Mouse (Mus musculus): ENCODE measurements at regions not wholly inside any gene's neighbourhood (a gene's known extent, or its start where the extent isn't known, plus 50 kb on each side); places are given as distances from the start of the nearest gene placed in this dataset.

DNA sequence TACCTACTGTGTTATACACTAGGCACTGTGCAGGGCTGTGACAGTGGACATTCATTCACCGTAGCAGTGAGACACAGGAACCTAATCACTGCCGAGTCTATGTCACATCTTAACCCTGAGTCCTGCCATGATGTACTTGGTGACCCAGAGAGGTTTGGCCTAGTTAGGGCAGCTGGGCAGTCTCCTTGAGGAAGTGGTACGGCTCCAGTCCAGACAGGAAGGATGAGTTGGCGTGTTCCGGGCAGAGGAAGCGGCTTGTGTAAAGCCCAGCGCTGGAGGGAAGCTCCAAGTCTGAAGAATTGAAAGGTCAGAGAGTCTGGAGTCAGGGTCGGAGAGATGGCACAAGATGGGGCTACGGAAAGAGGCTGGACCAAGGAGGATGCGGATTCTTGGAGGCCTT, 99.4 kb upstream of the Smim15 start:
- DNase-seq (ENCODE audit: low spot score in 2 of 2): no peak

DNA sequence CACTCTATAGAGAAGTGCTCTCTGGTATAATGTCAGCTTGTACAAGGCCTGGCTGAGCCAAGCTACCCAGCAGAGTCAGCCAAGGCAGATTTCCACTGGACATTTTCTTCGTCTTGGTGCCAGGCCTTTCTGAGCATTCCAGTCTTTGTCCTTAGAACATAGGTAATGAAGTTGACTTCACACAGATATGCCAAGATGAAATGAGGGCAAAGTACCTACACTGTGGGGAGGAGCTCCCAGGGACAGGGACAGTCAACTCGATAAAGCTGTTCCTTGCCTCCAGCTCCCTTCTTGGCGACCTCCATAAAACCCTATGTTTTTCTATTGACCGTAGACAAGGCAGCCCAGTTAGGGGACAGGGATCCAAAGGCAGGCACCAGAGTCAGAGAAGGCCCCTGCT, 101.3 kb upstream of the Smim15 start:
- no peak for DNase-seq (ENCODE audit: low spot score in 2 of 2)

DNA sequence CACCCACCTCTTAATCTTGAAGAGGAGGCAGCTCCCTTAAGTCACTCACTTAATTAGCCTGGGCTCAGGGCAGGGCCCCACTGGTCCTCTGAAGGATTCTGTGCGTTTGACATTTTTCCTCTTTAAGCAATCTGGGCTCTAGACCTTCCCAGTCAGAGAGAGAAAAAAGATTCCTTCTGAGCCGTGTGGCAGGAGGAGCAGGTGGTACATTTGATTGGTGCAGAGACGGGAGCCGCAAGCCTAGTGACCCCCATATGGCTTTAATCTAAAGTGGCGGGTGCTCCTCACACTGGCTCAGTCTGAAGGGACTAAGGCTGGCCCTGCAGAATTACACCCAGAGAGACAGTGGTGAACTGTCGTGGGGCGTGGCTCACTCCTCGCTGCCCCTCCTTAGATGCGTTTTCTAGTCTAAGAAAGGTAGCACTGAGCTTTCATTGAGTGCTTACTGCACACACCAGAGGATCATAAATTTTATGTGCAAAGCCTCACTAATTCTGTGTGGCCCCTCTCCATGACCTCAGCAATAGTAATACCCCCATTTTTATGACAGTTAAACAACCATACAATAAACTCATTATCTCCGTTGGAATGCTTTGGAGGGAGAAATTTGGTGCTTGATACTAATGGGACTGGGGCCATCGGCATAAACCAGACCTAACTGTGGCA, 101.8 kb upstream of the Smim15 start:
- DNase-seq (ENCODE audit: low spot score in 2 of 2): no peak

DNA sequence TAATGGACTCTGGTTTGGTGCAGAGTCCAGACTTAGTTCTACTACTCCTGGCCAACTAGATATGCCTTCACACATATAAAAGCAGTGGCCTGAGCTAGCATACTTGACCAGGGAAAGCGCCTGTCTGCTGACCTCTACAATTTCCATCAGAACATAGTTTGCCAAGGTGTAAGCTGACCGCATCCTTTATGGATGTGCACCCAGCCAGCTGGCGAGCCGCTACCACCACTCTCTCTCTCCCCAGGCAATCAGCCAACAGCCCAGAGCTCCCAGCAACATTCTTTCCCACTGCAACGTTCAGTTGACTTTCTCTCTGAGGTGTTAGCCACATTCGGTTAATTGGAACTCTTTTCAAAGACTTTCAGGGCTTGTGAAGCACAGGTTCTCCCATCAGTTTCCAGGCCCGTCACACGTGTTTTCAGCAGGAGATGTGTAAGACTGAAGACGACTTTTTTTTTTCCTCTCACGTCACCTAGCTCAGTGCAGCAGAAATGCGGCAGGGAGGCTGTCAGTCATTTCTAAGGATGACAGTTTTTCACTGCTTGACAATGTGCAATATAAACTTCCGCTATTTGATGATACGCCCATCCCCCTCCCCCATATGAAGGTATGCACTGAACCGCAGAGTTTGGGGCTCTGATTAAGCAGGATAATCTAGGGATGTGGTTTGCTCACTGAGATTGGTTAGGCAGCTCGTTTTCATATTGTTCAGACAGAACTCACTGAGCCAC, 104.2 kb upstream of the Smim15 start:
- DNase-seq (ENCODE audit: low spot score in 2 of 2): no peak

DNA sequence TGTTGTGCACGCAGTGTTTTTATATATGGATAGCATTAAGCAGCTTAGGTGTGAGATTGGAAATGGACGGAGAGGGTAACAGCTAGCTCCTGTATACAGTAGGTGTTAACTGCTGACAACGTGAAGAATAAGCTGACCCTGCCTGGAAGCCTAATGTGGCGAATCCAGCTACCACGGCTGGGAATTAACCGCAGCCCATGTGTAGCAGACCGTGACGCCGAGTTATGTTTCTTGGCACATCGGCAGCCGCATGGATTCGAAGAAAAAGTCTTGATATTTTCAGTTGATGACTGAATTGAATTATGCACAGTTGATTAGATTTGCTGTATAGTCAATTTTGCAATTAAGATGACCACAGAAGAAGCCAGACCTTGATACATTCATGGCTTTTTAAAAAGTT, 108.6 kb upstream of the Smim15 start:
- DNase-seq (ENCODE audit: low spot score in 2 of 2): no peak

DNA sequence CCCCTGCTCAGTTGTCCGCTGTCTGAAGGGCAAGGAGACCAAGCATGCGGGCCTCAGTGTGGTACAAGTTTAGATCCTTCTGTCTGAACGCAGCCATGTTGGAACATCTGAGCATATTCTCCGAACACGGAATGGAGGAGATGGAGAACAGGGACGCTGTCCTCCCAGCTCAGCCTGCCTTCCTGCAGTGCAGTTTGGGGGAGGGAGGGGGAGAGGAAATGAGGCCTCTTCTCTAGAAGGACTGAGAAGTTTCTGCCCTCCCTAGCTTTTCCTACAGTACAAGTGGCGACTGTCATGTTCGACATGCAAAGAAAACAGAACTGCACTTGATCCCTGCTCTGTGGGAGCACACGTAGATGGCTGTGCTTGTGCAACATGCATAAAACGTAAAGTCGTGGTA, 109.6 kb upstream of the Smim15 start:
- no peak for DNase-seq (ENCODE audit: low spot score in 2 of 2)

DNA sequence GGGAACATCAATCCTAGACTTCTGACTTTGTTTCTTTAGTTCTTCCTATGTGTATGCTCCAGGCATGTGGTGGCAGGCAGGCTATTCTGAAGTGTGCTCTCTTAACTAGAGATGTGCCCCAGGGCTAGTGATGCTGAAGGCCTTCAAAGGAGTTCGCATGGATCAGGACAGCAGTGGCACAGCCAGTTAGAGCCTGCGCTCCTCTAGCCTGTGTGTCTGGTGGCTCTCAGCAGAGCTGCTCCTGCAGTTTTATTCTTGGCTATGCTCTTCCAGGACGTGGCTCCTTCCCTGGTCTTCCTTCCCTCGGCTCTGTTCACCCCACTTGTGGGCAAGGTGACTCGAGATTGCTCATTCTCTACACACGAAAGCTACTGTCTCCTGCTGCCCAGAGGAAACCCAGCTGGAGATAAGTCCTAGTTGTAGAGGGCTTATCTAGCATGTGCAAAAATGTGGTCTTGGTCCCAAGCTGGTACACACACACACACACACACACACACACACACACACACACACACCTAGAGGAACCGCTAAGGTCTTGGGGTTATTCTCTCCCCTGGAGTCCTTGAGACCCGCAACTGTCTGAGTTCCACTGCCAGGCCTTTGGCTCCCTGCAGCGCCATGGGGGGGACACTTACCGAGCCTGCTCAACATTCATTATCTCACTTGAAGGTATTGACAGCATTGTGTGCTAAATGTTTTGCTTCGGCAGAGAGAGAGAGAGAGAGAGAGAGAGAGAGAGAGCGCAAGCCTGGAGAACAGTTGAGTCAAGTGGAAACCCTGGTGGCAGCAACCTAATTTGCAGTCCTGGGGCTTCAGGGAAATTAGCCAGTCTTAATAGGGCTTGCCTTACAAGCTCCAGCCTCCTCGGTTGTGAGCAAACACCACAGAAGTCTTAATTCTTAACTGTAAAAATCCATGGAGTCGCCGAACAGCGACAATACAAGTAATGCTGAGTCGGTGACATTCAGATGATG, 110.4 kb upstream of the Smim15 start:
- no peak for DNase-seq (ENCODE audit: low spot score in 2 of 2)

DNA sequence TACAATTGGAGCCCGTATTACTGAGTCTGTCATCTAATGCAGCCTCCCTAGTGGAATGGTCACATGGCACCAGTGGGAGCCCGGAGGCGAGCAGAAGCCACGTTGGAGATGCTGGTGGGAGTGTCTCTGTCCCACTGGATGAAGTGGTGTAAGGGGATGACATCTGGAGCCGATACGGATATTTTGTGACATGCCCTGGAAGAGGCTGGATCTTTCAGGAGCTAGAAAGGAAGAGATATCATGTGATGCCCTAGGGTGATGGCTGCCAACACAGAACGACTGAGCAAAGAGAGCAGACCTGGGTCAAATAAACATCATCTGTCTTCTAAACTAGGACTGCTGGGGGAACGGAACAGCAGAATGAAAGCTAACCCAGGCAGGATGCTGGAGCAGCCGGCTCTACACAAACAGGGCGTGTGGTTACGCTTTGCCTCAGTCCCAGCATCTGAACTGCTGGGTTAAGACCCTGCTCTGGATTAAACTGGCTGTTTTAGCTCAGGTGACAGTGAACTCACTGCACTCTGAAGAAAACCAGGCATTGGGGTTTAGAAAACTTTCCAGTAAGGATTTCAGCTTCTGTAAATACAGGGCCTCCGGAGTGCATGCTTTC, 111.7 kb upstream of the Smim15 start:
- no peak for DNase-seq (ENCODE audit: low spot score in 2 of 2)

DNA sequence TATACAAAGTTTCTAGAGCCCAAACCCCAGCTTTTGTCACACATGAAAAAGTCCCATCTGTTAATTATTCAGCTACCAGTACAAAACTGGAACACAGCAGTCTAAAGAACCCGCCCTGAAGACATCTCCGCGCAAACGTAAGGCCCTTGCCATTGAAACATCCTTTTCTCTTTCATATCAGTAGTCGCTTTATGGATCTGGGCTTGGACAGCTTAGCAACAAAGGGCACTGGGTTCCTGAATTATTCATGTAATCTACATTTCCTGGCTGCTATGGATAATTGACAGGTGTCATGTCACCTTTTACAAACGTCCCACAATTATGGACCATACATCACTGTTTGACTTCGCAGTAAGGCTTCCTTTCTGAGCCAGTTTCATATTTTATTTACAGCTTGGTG, 113.0 kb upstream of the Smim15 start:
- no peak for DNase-seq (ENCODE audit: low spot score in 2 of 2)

DNA sequence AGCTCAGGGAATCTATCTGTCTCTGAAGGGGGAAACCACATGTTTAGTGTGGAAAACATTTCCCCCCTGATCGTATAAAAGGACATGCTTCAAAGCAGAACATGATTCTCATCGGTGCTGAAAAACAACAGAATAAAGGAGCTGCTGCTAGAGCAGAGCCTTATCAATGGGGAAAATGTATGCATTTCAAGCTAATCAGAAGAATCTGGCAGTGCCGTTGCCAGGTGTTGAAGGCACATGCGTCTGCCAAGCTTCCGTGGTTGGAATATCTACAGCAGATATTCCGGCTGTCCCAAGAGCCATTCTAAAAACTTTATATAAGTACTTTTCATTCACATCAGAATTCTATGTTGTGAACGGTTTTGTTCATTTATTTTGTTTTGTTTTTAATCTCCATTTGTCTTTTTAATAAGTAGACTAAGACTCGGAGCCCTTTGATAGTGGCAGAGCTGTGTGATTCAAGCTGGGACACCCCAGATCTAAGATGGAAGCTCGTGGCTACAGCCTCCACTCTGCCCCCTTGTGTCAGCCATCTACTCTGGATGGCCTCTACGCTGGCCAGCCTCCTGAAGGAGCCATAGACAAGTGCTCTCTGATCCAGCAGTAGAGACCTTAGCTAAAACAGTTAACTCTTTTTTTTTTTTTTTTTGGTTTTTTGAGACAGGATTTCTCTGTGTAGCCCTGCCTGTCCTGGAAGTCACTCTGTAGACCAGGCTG, 116.6 kb upstream of the Smim15 start:
- no peak for DNase-seq (ENCODE audit: low spot score in 2 of 2)

DNA sequence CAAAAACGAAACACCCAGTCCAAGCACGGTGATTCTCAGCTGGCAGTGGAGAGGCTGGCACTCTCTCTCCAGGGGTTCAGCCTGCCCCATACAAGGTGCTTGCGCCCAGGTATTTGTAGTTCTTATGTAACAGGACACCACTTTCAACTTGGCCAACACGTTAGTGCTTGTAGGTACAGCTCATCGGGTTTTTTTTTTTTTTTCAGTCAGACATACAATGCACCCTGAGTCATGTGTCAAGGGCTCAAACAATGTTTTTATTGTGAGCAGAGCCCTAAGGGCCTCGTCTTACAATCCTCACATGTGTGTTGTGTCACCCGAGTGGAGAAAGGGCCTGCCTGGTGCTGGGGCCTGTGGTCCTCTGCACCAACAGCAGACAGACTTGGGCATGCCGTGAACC, 118.8 kb upstream of the Smim15 start:
- no peak for DNase-seq (ENCODE audit: low spot score in 2 of 2)

DNA sequence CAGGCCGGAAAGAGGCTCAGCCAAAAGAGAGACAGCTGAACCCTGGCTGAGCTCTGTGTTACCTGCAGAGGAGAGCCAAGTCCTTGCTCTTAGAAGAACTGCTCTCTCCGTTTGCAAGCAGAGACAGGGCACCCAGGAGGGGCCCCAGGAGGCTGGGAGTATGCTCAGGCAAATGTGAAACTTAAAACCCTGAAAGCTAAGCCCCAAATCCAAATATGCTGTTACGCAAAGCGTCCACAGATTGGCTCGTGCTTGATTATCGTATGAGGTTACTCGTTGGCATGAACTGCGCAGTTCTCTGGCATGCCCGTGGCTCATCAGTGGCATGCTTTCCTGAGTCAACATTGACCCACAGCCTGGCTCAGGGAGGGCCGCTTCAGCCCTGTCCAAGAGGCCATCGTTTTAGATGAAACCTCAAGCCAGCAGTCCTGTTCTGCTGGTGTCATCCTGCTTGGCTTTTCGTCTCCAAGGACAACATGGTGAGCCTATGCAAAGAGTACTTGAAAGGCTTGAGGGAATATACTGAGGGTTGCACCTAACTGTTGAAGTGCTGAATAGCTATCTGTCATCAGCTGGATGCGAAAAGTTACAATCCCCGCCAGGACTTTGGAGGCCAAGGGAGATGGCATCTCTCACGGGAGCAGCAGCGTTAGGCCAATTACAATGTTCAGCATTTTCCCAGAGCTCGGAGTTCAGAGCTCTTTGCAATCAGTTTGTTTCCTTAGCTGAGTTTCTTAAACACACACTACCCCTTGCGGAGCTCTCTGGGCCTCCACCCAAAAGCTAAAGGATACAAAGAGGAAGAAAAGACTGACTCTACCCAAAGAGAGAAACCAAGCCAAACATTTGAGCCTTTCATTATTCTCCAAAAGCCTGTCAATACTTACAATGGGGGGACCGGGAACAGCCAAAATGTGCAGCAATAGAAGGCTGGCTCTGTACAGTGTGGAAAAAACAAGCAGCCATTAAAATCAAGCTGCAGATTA, 120.8 kb upstream of the Smim15 start:
- no peak for DNase-seq (ENCODE audit: low spot score in 2 of 2)

DNA sequence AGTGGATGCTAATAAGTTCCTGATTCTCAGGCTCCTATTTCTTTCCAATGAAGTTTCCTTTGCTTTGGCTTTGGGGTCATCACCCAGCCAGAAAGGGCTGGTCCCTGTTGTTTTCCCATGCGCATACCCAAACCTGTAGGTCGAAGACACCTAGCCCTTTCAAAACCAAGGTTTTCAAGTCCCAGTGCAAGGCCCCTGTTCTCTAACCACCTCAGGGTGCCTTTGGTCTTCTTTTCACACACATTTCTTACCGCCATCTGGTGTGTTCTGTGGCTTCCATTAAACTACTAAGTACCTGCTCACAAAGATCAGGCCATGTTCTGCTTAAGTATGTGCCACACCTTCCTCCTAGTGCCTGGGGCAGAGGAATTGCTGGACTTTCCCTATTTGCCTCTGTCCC, 124.8 kb upstream of the Smim15 start:
- no peak for DNase-seq (ENCODE audit: low spot score in 2 of 2)

DNA sequence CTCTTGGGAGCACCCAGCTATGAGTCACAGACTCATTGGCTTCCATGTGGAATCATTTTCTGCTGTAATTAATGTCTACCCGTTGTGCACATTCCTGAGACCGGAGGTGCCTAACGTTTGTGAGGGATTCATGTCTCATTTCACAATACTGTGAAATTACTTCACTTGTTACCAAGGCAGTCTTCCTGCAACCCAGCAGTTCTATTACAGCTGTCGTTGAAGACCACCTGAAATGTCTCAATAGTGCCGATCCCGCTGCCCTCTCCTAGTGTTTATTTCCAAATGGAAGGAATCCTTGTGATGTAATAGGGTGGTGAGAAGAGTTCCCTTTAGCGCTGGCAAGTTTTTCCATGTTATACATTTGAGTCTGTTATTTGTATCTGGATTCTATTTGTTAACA, 125.8 kb upstream of the Smim15 start:
- no peak for DNase-seq (ENCODE audit: low spot score in 2 of 2)

DNA sequence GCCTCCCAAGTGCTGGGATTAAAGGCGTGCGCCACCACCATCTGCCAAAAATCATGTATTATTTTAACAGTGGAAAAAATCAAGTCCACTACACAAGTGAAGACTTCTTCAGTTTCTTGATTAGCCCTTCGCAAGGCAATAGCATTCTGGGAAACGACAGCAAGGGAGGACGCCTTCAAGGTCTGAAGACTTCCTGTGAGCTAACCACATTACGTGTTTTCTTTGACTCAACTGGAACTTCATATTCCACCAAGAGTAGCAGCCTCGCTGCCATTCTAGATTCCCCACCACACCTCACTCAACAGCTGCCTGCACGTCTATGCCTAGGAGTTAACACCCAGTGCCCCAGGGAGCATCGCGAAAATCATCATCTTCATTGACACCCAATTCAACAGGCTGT, 126.2 kb upstream of the Smim15 start:
- no peak for DNase-seq (ENCODE audit: low spot score in 2 of 2)

DNA sequence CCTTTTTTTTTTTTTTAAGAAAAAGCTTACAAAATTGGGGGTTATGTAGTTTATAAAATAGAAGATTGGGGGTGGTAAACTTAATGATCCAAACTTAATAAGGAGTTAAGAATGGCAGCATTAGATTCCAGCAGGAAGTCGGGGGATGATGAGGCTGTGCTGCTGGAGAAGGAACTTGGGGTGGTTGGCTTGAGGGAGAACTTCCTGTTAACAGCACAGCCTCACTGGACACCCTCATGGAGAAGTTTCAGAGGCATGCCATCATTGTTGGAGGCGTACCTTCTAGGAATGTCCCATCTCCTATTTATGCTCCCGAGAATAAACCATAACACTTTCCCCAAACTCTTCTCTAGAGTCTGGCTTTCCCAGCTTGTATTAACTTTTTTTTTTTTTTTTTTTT, 126.7 kb upstream of the Smim15 start:
- DNase-seq (ENCODE audit: low spot score in 2 of 2): no peak

DNA sequence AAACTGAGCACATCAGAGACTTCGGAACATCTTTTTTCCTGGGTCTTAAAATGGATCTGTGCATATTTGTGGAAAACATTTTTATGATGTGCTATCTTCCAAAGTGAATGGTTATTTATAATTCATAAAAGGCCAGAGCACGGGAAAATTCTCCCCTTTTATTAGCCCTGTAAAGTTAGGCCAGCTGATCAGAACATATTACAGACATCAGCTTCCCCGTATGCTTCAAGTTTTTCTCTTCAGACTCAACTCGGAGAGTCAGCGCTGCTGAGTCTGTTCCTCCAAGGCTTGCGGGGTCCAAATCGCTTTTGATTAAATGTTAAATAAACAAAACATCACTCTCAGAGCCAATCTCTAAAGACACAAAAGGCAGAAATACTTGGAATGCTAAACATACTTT, 134.1 kb upstream of the Smim15 start:
- no peak for DNase-seq (ENCODE audit: low spot score in 2 of 2)

DNA sequence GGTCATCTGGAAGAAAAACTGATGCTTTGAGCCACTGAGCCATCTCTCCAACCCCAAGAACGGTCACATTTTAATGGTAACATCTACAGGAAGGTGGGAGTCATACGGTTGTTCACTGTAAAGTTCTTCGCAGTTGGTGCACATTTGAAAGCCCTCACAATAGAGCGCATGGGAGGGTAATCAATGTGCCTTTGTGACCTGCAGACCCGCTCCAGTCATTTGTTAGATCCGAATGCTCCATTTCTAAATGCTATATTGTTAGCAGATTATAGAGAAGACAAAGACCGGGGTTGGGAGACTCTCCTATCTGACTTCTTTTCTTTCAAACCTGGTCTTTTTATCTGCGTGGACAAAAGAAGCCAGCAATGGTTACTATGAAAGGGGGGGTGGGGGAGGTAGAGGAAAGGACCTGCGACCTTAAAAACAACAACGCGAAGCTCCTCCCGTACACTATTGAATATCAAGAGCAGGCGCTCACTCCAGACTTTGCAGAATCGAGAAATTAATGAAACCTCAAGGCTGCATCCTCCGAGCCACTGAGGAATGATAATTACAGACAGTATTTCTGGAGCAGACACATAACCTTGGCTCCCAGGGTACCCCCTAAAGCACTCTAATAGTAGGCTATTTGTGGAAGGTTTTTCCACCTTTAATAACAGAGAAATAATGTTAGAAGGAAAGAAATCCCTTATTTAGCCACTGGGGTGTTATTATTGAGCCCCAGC, 134.7 kb upstream of the Smim15 start:
- DNase-seq (ENCODE audit: low spot score in 2 of 2): no peak

DNA sequence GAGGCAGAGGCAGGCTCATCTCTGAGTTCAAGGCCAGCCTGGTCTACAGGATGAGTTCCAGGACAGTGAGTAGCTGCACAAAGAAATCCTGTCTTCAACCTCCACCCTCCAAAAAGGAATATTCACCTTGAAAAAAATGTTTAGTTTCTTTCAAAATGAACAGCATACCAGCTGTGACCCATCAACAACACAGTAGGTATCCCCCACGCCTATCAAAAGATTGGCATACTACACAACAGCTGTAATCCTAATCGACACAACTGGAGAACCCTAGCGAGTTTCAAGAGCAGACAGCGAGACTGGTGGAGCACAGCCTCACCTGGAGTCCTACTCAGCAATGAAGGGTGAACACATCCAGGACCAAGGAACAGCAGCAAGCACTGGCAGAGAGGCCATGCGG, 136.3 kb upstream of the Smim15 start:
- no peak for DNase-seq (ENCODE audit: low spot score in 2 of 2)

DNA sequence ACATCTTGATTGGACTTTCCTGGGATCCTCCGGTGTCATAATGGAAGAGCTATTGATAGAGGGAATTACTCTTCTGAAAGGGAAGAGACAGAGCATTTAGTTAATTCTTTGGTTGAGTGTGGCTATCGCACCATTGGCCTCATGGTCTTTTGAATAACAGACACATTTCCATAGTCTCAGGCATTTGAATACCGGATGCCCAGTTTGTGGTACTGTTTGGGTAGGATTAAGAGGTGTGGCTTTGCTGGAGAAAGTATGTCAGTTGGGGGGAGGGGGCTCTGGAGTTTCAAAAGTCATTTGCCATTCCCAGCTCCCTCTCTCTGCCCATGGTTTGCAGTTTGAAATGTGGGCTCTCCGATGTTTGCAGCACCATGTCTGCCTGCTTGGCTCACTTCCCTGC, 139.4 kb upstream of the Smim15 start:
- no peak for DNase-seq (ENCODE audit: low spot score in 2 of 2)

Data from spleen, postnatal 36 days (tissue).